Mouse (Mus musculus) heart, adult 2 months (tissue): Measurements from ENCODE around the gene Eno2. TPM values are rescaled to one million over a fixed set of nuclear protein-coding genes. Genes with fewer than 3 reads are reported as not detected.

Experiments
- DNase-seq, 2 experiments: peaks; one replicate each; pipeline ENCODE4 v3.0.0; 2021
- H3K27ac ChIP-seq: fragments of 200-600 bp; 2 replicates; pipeline ENCODE4 v1.8.1; 2022
- H3K27me3 ChIP-seq: fragments of 200-500 bp; 2 replicates; pipeline ENCODE4 v1.6.1; 2012; ENCODE audit warnings: mild to moderate bottlenecking, low read length, inconsistent platforms, mixed read lengths; ENCODE audit not compliant: control insufficient read depth, insufficient read depth
- H3K36me3 ChIP-seq: fragments of 200-500 bp; 2 replicates; pipeline ENCODE4 v1.6.1; 2012; ENCODE audit warnings: low read length, inconsistent platforms; ENCODE audit not compliant: control insufficient read depth, insufficient read depth
- H3K4me1 ChIP-seq: fragments of 200-500 bp; 2 replicates; pipeline ENCODE4 v1.6.1; 2011; ENCODE audit warnings: low read length; ENCODE audit not compliant: control insufficient read depth, insufficient read depth
- H3K4me3 ChIP-seq: fragments of 200-600 bp; 2 replicates; pipeline ENCODE4 v1.8.1; 2022
- H3K79me2 ChIP-seq: fragments of 200-500 bp; replicated peaks from 2 replicates; pipeline ENCODE4 v1.6.1; 2012; ENCODE audit warnings: mild to moderate bottlenecking, inconsistent platforms, low read length, moderate library complexity, mixed read lengths; ENCODE audit not compliant: control insufficient read depth, insufficient read depth
- H3K9ac ChIP-seq: fragments of 200-500 bp; 2 replicates; pipeline ENCODE4 v1.6.1; 2012; ENCODE audit warnings: low read depth, mild to moderate bottlenecking, control low read depth, inconsistent platforms, low read length, mixed read lengths
- CTCF ChIP-seq: fragments of 200-600 bp; IDR thresholded peaks from 2 replicates; pipeline ENCODE4 v1.8.1; 2022; ENCODE audit warnings: antibody characterized with exemption, mild to moderate bottlenecking, moderate library complexity
- EP300 ChIP-seq: fragments of 200-500 bp; IDR thresholded peaks from 2 replicates; pipeline ENCODE4 v1.6.1; 2011; ENCODE audit warnings: low read depth, low read length, control low read depth; ENCODE audit not compliant: insufficient read depth
- POLR2A ChIP-seq: fragments of 200-500 bp; IDR thresholded peaks from 2 replicates; pipeline ENCODE4 v1.6.1; 2011; ENCODE audit warnings: mild to moderate bottlenecking, low read depth, low read length, control low read depth; ENCODE audit not compliant: insufficient read depth
- WGBS: fragments of 180-500 bp; shearing (Covaris S2); methylation state at CpG from one replicate; pipeline ENCODE4 v1.1.7; 2018; 5-methylcytosine and 5-hydroxymethylcytosine counted together
- intact Hi-C: fragments of 180-260 bp; cut with DNase I; formaldehyde crosslinking; loops from one replicate; pipeline ENCODE4 v1.15.1; 2025
- polyA plus RNA-seq: library from polyadenylated mRNA; depleted of rRNA; stranded (reverse); fragments of >200 nt; gene quantifications from 2 replicates; pipeline ENCODE4 v1.2.3, GENCODE M21; 2012
- total RNA-seq, 2 experiments: library from RNA; stranded (reverse); gene quantifications; 2 replicates each; pipeline ENCODE4 v1.2.3; 2021

Eno2 gene
- total and polyA plus RNA-seq, 3 experiments: 2.4 to 2.7 (median 2.4) TPM

- 0 out of 2 replicates have a peak, but pooled peaks cover 1% of the 10 kb centered on the region for H3K79me2 ChIP-seq
- H3K36me3 ChIP-seq: no peaks in the 10 kb centered on the region
- peak; percentile 76 to 77 for DNase-seq
- WGBS: 32% methylated on average over 5 of the region's 5 CpGs
- TF ChIP-seq EP300 (peak; percentile 47; the same call in 1 of the 2 replicates), POLR2A (peak; percentile 45; the same call in 1 of the 2 replicates), CTCF (no peak)
- peak overlapping the region; percentile 15 for H3K9ac ChIP-seq
- intact Hi-C loops: loop anchor here (2.0 to 5.0 kb wide), 4 partner anchors 45 to 266 kb away; partner anchors contain the start of genes C1ra, C1rl, Emg1 and Phb2
- peak overlapping the region; percentile 85 for H3K27ac ChIP-seq
- no peaks in the 10 kb centered on the region for H3K27me3 ChIP-seq
- H3K4me1 ChIP-seq: peaks cover 8% of the 10 kb centered on the region
- peak overlapping the region; percentile 65; the same call in 1 of the 2 replicates for H3K4me3 ChIP-seq
Observed at GRCm38 (mm10) chr6:124757909-124758848, 11.3 kb downstream of the Eno2 start.

- H3K9ac ChIP-seq: peak overlapping the region; percentile 99
- WGBS: 26% methylated on average over 5 of the region's 5 CpGs
- H3K4me3 ChIP-seq: peak overlapping the region; percentile 65
- no peak for TF ChIP-seq CTCF
- TF ChIP-seq EP300: no peak
- TF ChIP-seq POLR2A: no peak
- no peak for DNase-seq
- 0 out of 2 replicates have a peak, but pooled peaks cover 1% of the 10 kb centered on the region for H3K79me2 ChIP-seq
- H3K36me3 ChIP-seq: no peaks in the 10 kb centered on the region
- peaks cover 8% of the 10 kb centered on the region for H3K4me1 ChIP-seq
- no peaks in the 10 kb centered on the region for H3K27me3 ChIP-seq
- peak overlapping the region; percentile 85 for H3K27ac ChIP-seq
- intact Hi-C loops: loop anchor here (2.0 to 5.0 kb wide), 3 partner anchors 45 to 265 kb away; partner anchors contain the start of genes C1ra, C1rl, Emg1 and Phb2
Observed at GRCm38 (mm10) chr6:124757351-124757880, 12.1 kb downstream of the Eno2 start.

GRCm38 (mm10) chr6:124756652-124757350 is 12.7 kb downstream of the Eno2 start:
- WGBS: under 1% methylated on average over 47 of the region's 54 CpGs
- peak; percentile 38 for TF ChIP-seq POLR2A
- TF ChIP-seq EP300: no peak
- intact Hi-C loops: loop anchor here (1.0 to 5.0 kb wide), 5 partner anchors 12 to 264 kb away; partner anchors contain the start of genes C1ra, C1rl, Emg1 and Grcc10

GRCm38 (mm10) chr6:124755831-124756595 is 13.5 kb downstream of the Eno2 start, which contains the start of the genes Gm45234 and Atn1:
Gene Gm45234, minus strand, starts transcription at chr6:124756021.
Gene Atn1, minus strand, starts transcription at chr6:124756524.
- Histone ChIP-seq H3K27me3 (no peaks in the 10 kb centered on the region), H3K4me3 (peak within 1 kb of the TSS; percentile 65), H3K27ac (peak within 1 kb of the TSS; percentile 85), H3K9ac (peak within 1 kb of the TSS; percentile 99), H3K36me3 (no peaks in the 10 kb centered on the region), H3K79me2 (0 out of 2 replicates have a peak, but pooled peaks cover 1% of the 10 kb centered on the region), H3K4me1 (peaks cover 8% of the 10 kb centered on the region)
- TF ChIP-seq POLR2A (no peak), CTCF (no peak), EP300 (no peak)
- DNase-seq: peak; percentile 82 to 86
- intact Hi-C loops: loop anchor here (1.0 to 5.0 kb wide), 6 partner anchors 11 to 264 kb away; partner anchors contain the start of genes C1ra, C1rl, Emg1 and Grcc10
- WGBS: 2% methylated on average over 43 of the region's 100 CpGs

More at GRCm38 (mm10) chr6:124756652-124757350, 12.7 kb downstream of the Eno2 start:
- peak; percentile 89 for DNase-seq
- H3K4me3 ChIP-seq: peak overlapping the region; percentile 65
- peaks cover 8% of the 10 kb centered on the region for H3K4me1 ChIP-seq
- H3K9ac ChIP-seq: peak overlapping the region; percentile 99
- no peaks in the 10 kb centered on the region for H3K27me3 ChIP-seq
- no peaks in the 10 kb centered on the region for H3K36me3 ChIP-seq
- H3K27ac ChIP-seq: peak overlapping the region; percentile 85
- 0 out of 2 replicates have a peak, but pooled peaks cover 1% of the 10 kb centered on the region for H3K79me2 ChIP-seq

- Histone ChIP-seq H3K9ac (no peak overlapping the region; the same call in 1 of the 2 replicates), H3K4me3 (peak overlapping the region; percentile 65), H3K27ac (peak overlapping the region; percentile 85), H3K79me2 (0 out of 2 replicates have a peak, but pooled peaks cover 1% of the 10 kb centered on the region), H3K27me3 (no peaks in the 10 kb centered on the region), H3K36me3 (no peaks in the 10 kb centered on the region), H3K4me1 (peaks cover 8% of the 10 kb centered on the region)
- intact Hi-C loops: loop anchor here (1.0 to 5.0 kb wide), 3 partner anchors 93 to 263 kb away; partner anchors contain the start of genes C1ra and C1rl
- TF ChIP-seq CTCF (no peak), POLR2A (no peak), EP300 (no peak)
- DNase-seq: no peak
- WGBS: 9% methylated on average over 3 of the region's 3 CpGs
Observed at GRCm38 (mm10) chr6:124755306-124755705, 14.2 kb downstream of the Eno2 start.
